Mouse (Mus musculus) megakaryocyte-erythroid progenitor cell, adult 5 weeks (primary cell): ENCODE measurements around the gene Cfap300. TPM values are rescaled to one million over a fixed set of nuclear protein-coding genes. Genes with fewer than 3 reads are reported as not detected.

ENCODE experiments used
- polyA plus RNA-seq: library from polyadenylated mRNA; stranded (reverse); fragments of >175 nt; gene quantifications from 2 replicates; pipeline ENCODE4 v1.2.3, GENCODE M21; 2012

Cfap300 gene
- polyA plus RNA-seq, result 0.19 and 1.6 TPM in 2 replicates

DNA sequence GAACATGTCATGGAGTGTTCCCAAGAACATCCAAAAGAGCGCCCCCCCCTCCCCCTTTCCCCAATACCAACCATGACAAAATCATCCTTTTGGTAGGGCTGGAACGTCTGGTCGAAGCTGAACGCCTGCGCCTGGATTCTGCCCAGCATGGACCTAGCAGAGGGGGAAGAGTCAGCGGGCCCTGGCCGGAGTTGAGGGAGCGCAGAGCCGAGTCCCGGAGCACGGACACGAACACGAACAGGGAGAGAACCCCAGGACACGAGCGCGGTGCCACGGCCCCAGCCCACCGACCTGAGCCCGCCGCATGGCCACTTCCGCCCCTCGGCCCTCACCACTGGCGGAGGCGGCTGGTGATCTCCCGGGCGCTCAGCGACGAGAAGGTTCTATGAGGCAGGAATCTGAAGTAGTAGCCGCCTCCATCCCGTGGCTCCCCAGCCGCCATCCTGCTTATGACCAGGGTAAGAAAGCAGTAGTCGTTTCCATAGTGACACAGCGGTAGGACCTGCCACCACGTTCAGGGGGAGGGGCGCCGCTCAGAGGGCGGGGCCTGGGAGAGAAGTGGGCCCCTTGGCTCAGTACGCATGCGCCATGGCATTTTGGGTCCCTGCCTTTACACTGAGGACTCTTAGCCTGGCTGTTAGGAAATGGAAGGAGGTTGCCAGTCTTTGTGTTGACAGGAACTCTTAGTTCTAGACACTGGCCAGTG is at the start of gene Cfap300:
Gene Cfap300, minus strand, starts transcription at position 486 of the 706 bp plus-strand sequence.

DNA sequence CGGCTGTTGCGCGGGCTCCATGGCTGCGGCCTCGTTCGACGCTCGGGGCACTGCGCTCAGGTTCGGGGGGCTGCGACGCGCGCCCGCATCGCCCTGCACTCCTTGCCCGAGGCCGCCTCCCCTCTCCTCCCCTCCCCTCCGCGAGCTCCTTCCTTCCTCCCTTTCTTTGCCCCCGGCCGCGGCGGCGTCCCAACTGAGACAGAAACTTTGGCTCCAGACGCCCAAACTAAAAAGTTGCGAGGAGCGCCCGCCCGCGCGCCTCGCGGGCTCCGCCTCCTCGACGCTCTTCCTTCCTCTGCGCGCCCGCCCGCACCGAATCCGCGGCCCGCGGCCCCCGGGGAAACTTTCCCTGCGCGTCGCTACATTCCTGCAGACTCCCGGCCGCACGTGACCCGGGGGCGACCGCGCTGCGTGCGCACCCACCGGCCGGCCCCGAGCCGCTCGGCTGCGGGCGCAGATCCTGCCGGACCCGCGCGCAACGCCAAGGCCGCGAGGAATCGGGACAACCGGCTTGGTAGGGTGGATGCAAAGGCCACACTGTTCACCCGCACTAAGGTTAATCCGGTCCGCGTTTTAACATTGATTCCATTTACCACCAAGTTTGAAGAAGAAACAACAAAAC is 38.1 kb downstream of the Cfap300 start, which contains the start of gene Yap1:
Gene Yap1, minus strand, starts transcription at position 227 of the 622 bp plus-strand sequence.

Other genes starting within 250 kb of the Cfap300 start
- gene Birc2, start 205.8 kb downstream of the Cfap300 start, polyA plus RNA-seq, result 4.2 and 9.2 TPM in 2 replicates
- gene Birc3, start 169.6 kb downstream of the Cfap300 start, polyA plus RNA-seq, result 14.1 and 14.9 TPM in 2 replicates
- gene Yap1, start 38.2 kb downstream of the Cfap300 start, polyA plus RNA-seq, result 0.11 and 0.24 TPM in 2 replicates
- gene Cep126, start 91.5 kb upstream of the Cfap300 start, polyA plus RNA-seq, result 0.44 and 1.00 TPM in 2 replicates